Comparison of ENCODE assay signal across 11 mouse cellular contexts in genomic region chr5:43087907-43088387, GRCm38 (mm10).
DNase-seq lines count a peak whose midpoint lies in the region; ATAC-seq lines count a peak whose summit lies in the region.
"Had no signal": no experiment of that assay in that cellular context is flagged by ENCODE, and none has a peak within 500 bp of the region (broad histone marks: within the 10 kb centered on the region; RNA-seq: fewer than 3 reads in every experiment).

No protein-coding gene starts in this region.

- no peak overlapping the region for H3K27ac ChIP-seq in embryonic facial prominence, embryonic 12.5 days
- no peak overlapping the region for H3K27ac ChIP-seq in embryonic facial prominence, embryonic 10.5 days (replicated peaks)
- H3K27ac ChIP-seq in liver, embryonic 13.5 days, result no peak overlapping the region

- no peaks in the 10 kb centered on the region for H3K9me3 ChIP-seq in embryonic facial prominence, embryonic 12.5 days
- no peaks in the 10 kb centered on the region for H3K9me3 ChIP-seq in embryonic facial prominence, embryonic 10.5 days
- no peaks in the 10 kb centered on the region for H3K9me3 ChIP-seq in liver, embryonic 13.5 days (replicated peaks)

- no peak for DNase-seq in embryonic facial prominence, embryonic 10.5 days (ENCODE audit: low spot score)
- peak; percentile 2 for DNase-seq in urinary bladder, postnatal 25 days (ENCODE audit: low spot score)
- DNase-seq in urinary bladder, postnatal 36 days (ENCODE audit: low spot score in 2 of 2), result no peak
- DNase-seq in liver, embryonic 13.5 days, result no peak
- no peak for DNase-seq in thymus, postnatal 25 days
- DNase-seq in urinary bladder, postnatal 14 days (ENCODE audit: low spot score), result no peak
- no peak for DNase-seq in adrenal gland, postnatal 4 days (ENCODE audit: low spot score in 2 of 2)
- DNase-seq: adrenal gland, adult 8-10 months; kidney, postnatal 14 days; lung, postnatal 14 days had no signal

- no peaks in the 10 kb centered on the region for H3K36me3 ChIP-seq in embryonic facial prominence, embryonic 12.5 days
- H3K36me3 ChIP-seq in embryonic facial prominence, embryonic 10.5 days (replicated peaks), result no peaks in the 10 kb centered on the region
- H3K36me3 ChIP-seq in liver, embryonic 13.5 days, result no peaks in the 10 kb centered on the region

- no peak overlapping the region for H3K4me3 ChIP-seq in embryonic facial prominence, embryonic 12.5 days
- no peak overlapping the region for H3K4me3 ChIP-seq in embryonic facial prominence, embryonic 10.5 days
- H3K4me3 ChIP-seq in liver, embryonic 13.5 days (replicated peaks), result no peak overlapping the region

- H3K4me1 ChIP-seq in embryonic facial prominence, embryonic 12.5 days, result no peaks in the 10 kb centered on the region
- H3K4me1 ChIP-seq in embryonic facial prominence, embryonic 10.5 days, result peaks cover 5% of the 10 kb centered on the region; the same call in 1 of the 2 replicates
- peaks cover 4% of the 10 kb centered on the region; the same call in 1 of the 2 replicates for H3K4me1 ChIP-seq in liver, embryonic 13.5 days (replicated peaks)

- no peaks in the 10 kb centered on the region for H3K27me3 ChIP-seq in embryonic facial prominence, embryonic 12.5 days
- no peaks in the 10 kb centered on the region; the same call in 1 of the 2 replicates for H3K27me3 ChIP-seq in embryonic facial prominence, embryonic 10.5 days (replicated peaks; ENCODE audit: low read depth, poor library complexity, severe bottlenecking)
- H3K27me3 ChIP-seq in liver, embryonic 13.5 days, result no peaks in the 10 kb centered on the region

- H3K4me2 ChIP-seq in embryonic facial prominence, embryonic 12.5 days (replicated peaks), result no peak overlapping the region
- H3K4me2 ChIP-seq in liver, embryonic 13.5 days, result no peak overlapping the region

- 0 out of 2 replicates have a peak, but pooled peaks have one; percentile 47 for ATAC-seq in embryonic facial prominence, embryonic 12.5 days (ENCODE audit: insufficient number of reproducible peaks, insufficient read depth, low FRiP score, low TSS enrichment)
- ATAC-seq in liver, embryonic 13.5 days (ENCODE audit: low read depth), result 0 out of 2 replicates have a peak, but pooled peaks have one; percentile 47

- H3K9ac ChIP-seq in embryonic facial prominence, embryonic 12.5 days, result no peak overlapping the region
- H3K9ac ChIP-seq in liver, embryonic 13.5 days, result no peak overlapping the region

- 69% methylated on average over 8 of the region's 8 CpGs for WGBS in embryonic facial prominence, embryonic 12.5 days
- 76% methylated on average over 8 of the region's 8 CpGs for WGBS in embryonic facial prominence, embryonic 10.5 days
- WGBS in liver, embryonic 13.5 days (ENCODE audit: insufficient replicate concordance), result 41% methylated on average over 8 of the region's 8 CpGs
